Mouse (Mus musculus) intestine, embryonic 15.5 days (tissue): ENCODE data around the gene Ppp1r18. TPM values are rescaled to one million over a fixed set of nuclear protein-coding genes. Genes with fewer than 3 reads are reported as not detected.

Experiments used
- ATAC-seq: fragments of 200-750 bp; cut with Nextera tagmentation; 2 replicates; pipeline ENCODE4 v1.8.0; 2017; ENCODE audit warnings: moderate TSS enrichment, moderate library complexity
- H3K27ac ChIP-seq: fragments of 300-500 bp; sonication (generic); 2 replicates; pipeline ENCODE4 v1.5.1; 2015; ENCODE audit warnings: mild to moderate bottlenecking, inconsistent platforms
- H3K27me3 ChIP-seq: fragments of 300-500 bp; sonication (generic); replicated peaks from 2 replicates; pipeline ENCODE4 v1.6.1; 2015; ENCODE audit warnings: inconsistent platforms
- H3K36me3 ChIP-seq: fragments of 300-500 bp; sonication (generic); 2 replicates; pipeline ENCODE4 v1.6.1; 2015; ENCODE audit warnings: inconsistent platforms
- H3K4me1 ChIP-seq: fragments of 300-500 bp; sonication (generic); replicated peaks from 2 replicates; pipeline ENCODE4 v1.6.1; 2015; ENCODE audit warnings: inconsistent platforms
- H3K4me2 ChIP-seq: fragments of 300-500 bp; sonication (generic); replicated peaks from 2 replicates; pipeline ENCODE4 v1.6.1; 2015; ENCODE audit warnings: mild to moderate bottlenecking, inconsistent platforms
- H3K4me3 ChIP-seq: fragments of 300-500 bp; sonication (generic); replicated peaks from 2 replicates; pipeline ENCODE4 v1.5.1; 2015; ENCODE audit warnings: inconsistent platforms
- H3K9ac ChIP-seq: fragments of 300-500 bp; sonication (generic); 2 replicates; pipeline ENCODE4 v1.6.1; 2015; ENCODE audit warnings: inconsistent platforms
- H3K9me3 ChIP-seq: fragments of 300-500 bp; sonication (generic); 2 replicates; pipeline ENCODE4 v1.6.1; 2016; ENCODE audit warnings: inconsistent platforms
- WGBS: fragments of 180-500 bp; shearing (Covaris S2); methylation state at CpG from one replicate; pipeline ENCODE4 v1.1.7; 2015; 5-methylcytosine and 5-hydroxymethylcytosine counted together
- microRNA counts: library from miRNA; unstranded; fragments of <30 nt; microRNA quantifications from one replicate; lab custom pipeline; 2016
- polyA plus RNA-seq: library from polyadenylated mRNA; unstranded; fragments of >200 nt; fragmentation: Nextera tagmentation; extraction: Ambion mirVana; gene quantifications from 2 replicates; pipeline ENCODE4 v1.2.1, GENCODE M21; 2015

The Ppp1r18 gene
- polyA plus RNA-seq, 1 experiment from 2014 or later = 19.6 TPM

GRCm38 (mm10) chr17:35920384-35920783 lies 55.0 kb downstream of the Ppp1r18 start:
- no peak for ATAC-seq
- H3K4me3 ChIP-seq = no peak overlapping the region
- no peaks in the 10 kb centered on the region for H3K9me3 ChIP-seq
- H3K9ac ChIP-seq = no peak overlapping the region
- H3K36me3 ChIP-seq = peaks cover 16% of the 10 kb centered on the region
- peak overlapping the region; percentile 95 for H3K27ac ChIP-seq
- H3K27me3 ChIP-seq = no peaks in the 10 kb centered on the region
- 42% methylated on average over 1 of the region's 1 CpGs for WGBS
- peaks cover 21% of the 10 kb centered on the region for H3K4me1 ChIP-seq
- peak overlapping the region; percentile 76; the same call in 1 of the 2 replicates for H3K4me2 ChIP-seq

GRCm38 (mm10) chr17:35920862-35921562 lies 55.6 kb downstream of the Ppp1r18 start:
- Histone ChIP-seq H3K27ac (peak overlapping the region; percentile 95; the same call in 1 of the 2 replicates), H3K9ac (no peak overlapping the region), H3K4me1 (peaks cover 19% of the 10 kb centered on the region), H3K4me3 (no peak overlapping the region), H3K4me2 (no peak overlapping the region), H3K36me3 (peaks cover 16% of the 10 kb centered on the region), H3K27me3 (no peaks in the 10 kb centered on the region), H3K9me3 (no peaks in the 10 kb centered on the region)
- no peak for ATAC-seq
- 64% methylated on average over 5 of the region's 5 CpGs for WGBS

- Histone ChIP-seq H3K27me3 (no peaks in the 10 kb centered on the region), H3K4me3 (no peak overlapping the region), H3K9ac (no peak overlapping the region), H3K4me1 (peaks cover 19% of the 10 kb centered on the region), H3K27ac (no peak overlapping the region), H3K9me3 (no peaks in the 10 kb centered on the region), H3K36me3 (peaks cover 22% of the 10 kb centered on the region), H3K4me2 (no peak overlapping the region)
- WGBS = 82% methylated on average over 4 of the region's 4 CpGs
- ATAC-seq = no peak
Observed at GRCm38 (mm10) chr17:35921710-35922109, 56.3 kb downstream of the Ppp1r18 start.

- ATAC-seq = no peak
- Histone ChIP-seq H3K27me3 (no peaks in the 10 kb centered on the region), H3K27ac (no peak overlapping the region), H3K4me1 (peaks cover 19% of the 10 kb centered on the region), H3K9me3 (no peaks in the 10 kb centered on the region), H3K4me2 (no peak overlapping the region), H3K9ac (no peak overlapping the region), H3K36me3 (peaks cover 26% of the 10 kb centered on the region), H3K4me3 (no peak overlapping the region)
- WGBS = 79% methylated on average over 3 of the region's 3 CpGs
Observed at GRCm38 (mm10) chr17:35922566-35922965, 57.2 kb downstream of the Ppp1r18 start.

GRCm38 (mm10) chr17:35923281-35923680 lies 57.9 kb downstream of the Ppp1r18 start:
- Histone ChIP-seq H3K27me3 (no peaks in the 10 kb centered on the region), H3K36me3 (peaks cover 33% of the 10 kb centered on the region), H3K27ac (no peak overlapping the region), H3K9ac (no peak overlapping the region), H3K4me1 (peaks cover 19% of the 10 kb centered on the region), H3K4me2 (no peak overlapping the region), H3K9me3 (no peaks in the 10 kb centered on the region), H3K4me3 (no peak overlapping the region)
- WGBS = 95% methylated on average over 4 of the region's 4 CpGs
- no peak for ATAC-seq

MicroRNA genes within 50 kb of the gene (microRNA counts, 519-probe panel; counts per million panel counts)
- microRNA mmu-miR-1894-3p (lab: Ali Mortazavi, UCI) (97.1 counts per million, percentile 29 among the panel's probes with 10 or more counts), microRNA mmu-miR-1894-5p (lab: Ali Mortazavi, UCI) (1,818 counts per million, percentile 37 among the panel's probes with 10 or more counts)

Other genes starting within 250 kb of the Ppp1r18 start
- not detected in 2 replicates for gene Gm9573, start 239.0 kb upstream of the Ppp1r18 start, polyA plus RNA-seq
- 0.39 and 0.44 TPM in 2 replicates for gene Mucl3, start 221.9 kb upstream of the Ppp1r18 start, polyA plus RNA-seq
- gene Vars2, start 198.0 kb upstream of the Ppp1r18 start, polyA plus RNA-seq = 18.3 and 18.9 TPM in 2 replicates
- 43.8 TPM in 2 replicates for gene Gtf2h4, start 191.9 kb upstream of the Ppp1r18 start, polyA plus RNA-seq
- gene Ddr1, start 161.0 kb upstream of the Ppp1r18 start, polyA plus RNA-seq = 54.0 and 54.2 TPM in 2 replicates
- gene Ier3, start 43.9 kb upstream of the Ppp1r18 start, polyA plus RNA-seq = 13.9 and 14.4 TPM in 2 replicates
- 49.1 and 49.4 TPM in 2 replicates for gene Flot1, start 42.4 kb upstream of the Ppp1r18 start, polyA plus RNA-seq
- 729 and 776 TPM in 2 replicates for gene Tubb5, start 27.3 kb upstream of the Ppp1r18 start, polyA plus RNA-seq
- gene Mdc1, start 24.1 kb upstream of the Ppp1r18 start, polyA plus RNA-seq = 14.9 and 16.1 TPM in 2 replicates
- gene Nrm, start 4.3 kb upstream of the Ppp1r18 start, polyA plus RNA-seq = 48.5 and 51.7 TPM in 2 replicates
- gene Dhx16, start 14.2 kb downstream of the Ppp1r18 start, polyA plus RNA-seq = 43.1 and 44.2 TPM in 2 replicates
- 25.5 and 31.9 TPM in 2 replicates for gene 2310061I04Rik, start 31.8 kb downstream of the Ppp1r18 start, polyA plus RNA-seq
- 47.2 and 47.7 TPM in 2 replicates for gene Atat1, start 44.5 kb downstream of the Ppp1r18 start, polyA plus RNA-seq
- gene Mrps18b, start 50.8 kb downstream of the Ppp1r18 start, polyA plus RNA-seq = 126 and 139 TPM in 2 replicates
- 32.4 and 32.9 TPM in 2 replicates for gene Ppp1r10, start 50.8 kb downstream of the Ppp1r18 start, polyA plus RNA-seq
- 91.6 and 99.9 TPM in 2 replicates for gene Abcf1, start 104.2 kb downstream of the Ppp1r18 start, polyA plus RNA-seq
- 37.5 and 39.9 TPM in 2 replicates for gene Gnl1, start 114.3 kb downstream of the Ppp1r18 start, polyA plus RNA-seq
- gene Prr3, start 114.6 kb downstream of the Ppp1r18 start, polyA plus RNA-seq = 24.5 and 25.7 TPM in 2 replicates
- gene H2-T24, start 155.0 kb downstream of the Ppp1r18 start, polyA plus RNA-seq = 2.0 and 2.8 TPM in 2 replicates
- gene H2-T23, start 167.3 kb downstream of the Ppp1r18 start, polyA plus RNA-seq = 9.3 and 14.2 TPM in 2 replicates
- 13.3 and 13.9 TPM in 2 replicates for gene H2-T22, start 177.2 kb downstream of the Ppp1r18 start, polyA plus RNA-seq
- gene Gm6034, start 177.4 kb downstream of the Ppp1r18 start, polyA plus RNA-seq = 0.11 and 0.25 TPM in 2 replicates
- gene Gm11127, start 192.8 kb downstream of the Ppp1r18 start, polyA plus RNA-seq = 3.3 and 3.5 TPM in 2 replicates